Comparison of ENCODE assay signal across 18 mouse cellular contexts in the genomic region with DNA sequence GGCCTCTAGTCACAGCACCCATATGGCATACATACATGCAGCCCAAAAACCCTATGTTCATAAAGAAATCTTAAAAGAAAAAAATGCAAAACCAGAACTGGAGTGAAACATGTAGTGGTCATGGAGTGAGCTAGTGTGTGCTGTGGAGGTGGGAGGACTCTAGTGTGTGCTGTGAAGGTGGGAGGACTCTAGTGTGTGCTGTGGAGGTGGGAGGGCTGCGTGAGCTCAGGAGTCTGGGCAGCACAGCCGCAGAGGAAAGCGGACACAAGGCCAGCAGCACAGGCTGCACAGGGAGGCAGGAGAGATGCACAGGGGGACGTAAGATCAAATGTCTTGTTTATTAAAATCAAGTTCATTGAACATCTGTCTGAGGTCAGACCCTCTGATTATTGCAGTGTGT. TPM values are rescaled to one million over a fixed set of nuclear protein-coding genes. Genes with fewer than 3 reads are reported as not detected.
A peak's percentile ranks its signal among the peaks of the same experiment; 100 is the strongest.
DNase-seq lines count a peak whose midpoint lies in the region; ATAC-seq and TF ChIP-seq lines count a peak whose summit lies in the region.
"Had no signal": no experiment of that assay in that cellular context is flagged by ENCODE, and none has a peak within 500 bp of the region (broad histone marks: within the 10 kb centered on the region; RNA-seq: fewer than 3 reads in every experiment).

No protein-coding gene starts in this region.

- TF ChIP-seq POLR2A in myocyte (IDR thresholded peaks at IDR 0.05; ENCODE audit: insufficient read length, low read depth) = peak; percentile 13

- H3K27ac ChIP-seq in heart, embryonic 12.5 days (ENCODE audit: poor library complexity, severe bottlenecking) = no peak overlapping the region
- no peak overlapping the region for H3K27ac ChIP-seq in midbrain, embryonic 13.5 days
- no peak overlapping the region for H3K27ac ChIP-seq in midbrain, embryonic 11.5 days (ENCODE audit: low read depth, low read length)
- H3K27ac ChIP-seq: embryonic facial prominence, embryonic 10.5 days; embryonic facial prominence, embryonic 12.5 days; forebrain, embryonic 13.5 days; forebrain, embryonic 15.5 days had no signal

- H3K4me2 ChIP-seq in heart, embryonic 12.5 days = no peak overlapping the region
- H3K4me2 ChIP-seq in midbrain, embryonic 13.5 days (replicated peaks) = no peak overlapping the region
- H3K4me2 ChIP-seq in midbrain, embryonic 11.5 days = no peak overlapping the region
- no peak overlapping the region for H3K4me2 ChIP-seq in myocyte (ENCODE audit: low read depth)
- H3K4me2 ChIP-seq: embryonic facial prominence, embryonic 12.5 days; forebrain, embryonic 13.5 days; forebrain, embryonic 15.5 days had no signal

- peak; percentile 72 for DNase-seq in heart, adult 11 months
- no peak for DNase-seq in midbrain, embryonic 11.5 days (ENCODE audit: low spot score, missing footprints)
- DNase-seq in brain, adult 2 months (ENCODE audit: low read depth, low spot score) = peak; percentile 52
- DNase-seq in lung, postnatal 4 days = no peak
- DNase-seq: adrenal gland, adult 2 months; adrenal gland, postnatal 10 days; adrenal gland, postnatal 25 days; cerebellum, adult 11-12 months; cerebellum, adult 9-10 months; cerebellum, postnatal 10 days; cerebellum, postnatal 25 days had no signal

- H3K4me1 ChIP-seq in heart, embryonic 12.5 days (replicated peaks) = peaks cover 16% of the 10 kb centered on the region
- no peaks in the 10 kb centered on the region for H3K4me1 ChIP-seq in midbrain, embryonic 13.5 days (replicated peaks)
- H3K4me1 ChIP-seq in midbrain, embryonic 11.5 days (ENCODE audit: control insufficient read depth, insufficient read depth, low read length) = no peaks in the 10 kb centered on the region
- H3K4me1 ChIP-seq: embryonic facial prominence, embryonic 10.5 days; embryonic facial prominence, embryonic 12.5 days; forebrain, embryonic 13.5 days had no signal

- H3K36me3 ChIP-seq in heart, embryonic 12.5 days = peaks cover 35% of the 10 kb centered on the region
- H3K36me3 ChIP-seq in midbrain, embryonic 13.5 days = peaks cover 38% of the 10 kb centered on the region
- H3K36me3 ChIP-seq in midbrain, embryonic 11.5 days (ENCODE audit: control insufficient read depth, insufficient read depth, low read length) = peaks cover 11% of the 10 kb centered on the region; the same call in 1 of the 2 replicates
- peaks cover 17% of the 10 kb centered on the region for H3K36me3 ChIP-seq in myocyte (ENCODE audit: control insufficient read depth, insufficient read depth)

- no peak for ATAC-seq in heart, embryonic 12.5 days (ENCODE audit: insufficient number of reproducible peaks, low FRiP score)
- ATAC-seq in midbrain, embryonic 13.5 days = 0 out of 2 replicates have a peak, but pooled peaks have one; percentile 53
- ATAC-seq in midbrain, embryonic 11.5 days (ENCODE audit: low FRiP score) = no peak
- ATAC-seq: forebrain, embryonic 13.5 days; forebrain, embryonic 15.5 days had no signal

- H3ac ChIP-seq in myocyte (ENCODE audit: control insufficient read depth, insufficient read length) = no peak overlapping the region

- no peaks in the 10 kb centered on the region for H3K9me3 ChIP-seq in heart, embryonic 12.5 days (replicated peaks)
- H3K9me3 ChIP-seq in midbrain, embryonic 13.5 days = no peaks in the 10 kb centered on the region
- no peaks in the 10 kb centered on the region for H3K9me3 ChIP-seq in midbrain, embryonic 11.5 days (ENCODE audit: control insufficient read depth, low read length)
- H3K9me3 ChIP-seq: embryonic facial prominence, embryonic 10.5 days; embryonic facial prominence, embryonic 12.5 days; forebrain, embryonic 13.5 days; forebrain, embryonic 15.5 days had no signal

- H3K4me3 ChIP-seq in heart, embryonic 12.5 days = no peak overlapping the region
- H3K4me3 ChIP-seq in midbrain, embryonic 13.5 days (replicated peaks) = no peak overlapping the region
- H3K4me3 ChIP-seq in midbrain, embryonic 11.5 days (ENCODE audit: low read depth, low read length) = no peak overlapping the region
- H3K4me3 ChIP-seq in myocyte = no peak overlapping the region
- H3K4me3 ChIP-seq: embryonic facial prominence, embryonic 10.5 days; embryonic facial prominence, embryonic 12.5 days; forebrain, embryonic 13.5 days; forebrain, embryonic 15.5 days had no signal

- no peaks in the 10 kb centered on the region for H3K27me3 ChIP-seq in heart, embryonic 12.5 days (replicated peaks)
- no peaks in the 10 kb centered on the region for H3K27me3 ChIP-seq in midbrain, embryonic 13.5 days
- no peaks in the 10 kb centered on the region for H3K27me3 ChIP-seq in midbrain, embryonic 11.5 days (ENCODE audit: control insufficient read depth, insufficient read depth, low read length)
- H3K27me3 ChIP-seq in myocyte (ENCODE audit: control insufficient read depth, insufficient read depth, insufficient read length) = no peaks in the 10 kb centered on the region
- H3K27me3 ChIP-seq: embryonic facial prominence, embryonic 12.5 days; forebrain, embryonic 13.5 days; forebrain, embryonic 15.5 days had no signal

- WGBS in heart, embryonic 12.5 days = 87% methylated on average over 4 of the region's 4 CpGs
- WGBS in midbrain, embryonic 13.5 days = 95% methylated on average over 4 of the region's 4 CpGs
- WGBS in midbrain, embryonic 11.5 days = 84% methylated on average over 4 of the region's 4 CpGs

- peaks cover 87% of the 10 kb centered on the region for H3K79me2 ChIP-seq in myocyte (ENCODE audit: control insufficient read depth, insufficient read depth)

- no peak overlapping the region for H3K9ac ChIP-seq in heart, embryonic 12.5 days
- no peak overlapping the region for H3K9ac ChIP-seq in midbrain, embryonic 13.5 days (replicated peaks)
- no peak overlapping the region for H3K9ac ChIP-seq in midbrain, embryonic 11.5 days (ENCODE audit: low read length)
- H3K9ac ChIP-seq: embryonic facial prominence, embryonic 12.5 days; forebrain, embryonic 13.5 days; forebrain, embryonic 15.5 days had no signal

TF ChIP-seq in myocyte, 11 proteins besides CTCF, POLR2A, EP300 and RAD21:
- no peak for TF ChIP-seq REST (IDR thresholded peaks at IDR 0.05; ENCODE audit: insufficient read depth, insufficient read length)
- TF ChIP-seq CEBPB (IDR thresholded peaks at IDR 0.05; ENCODE audit: insufficient read depth, poor library complexity, severe bottlenecking) = no peak
- no peak for TF ChIP-seq MYOG (IDR thresholded peaks at IDR 0.05; ENCODE audit: control insufficient read depth in 1 of 3, insufficient read depth in 1 of 3, insufficient read length in 2 of 3, low read depth in 2 of 3)
- TF ChIP-seq TCF12 (IDR thresholded peaks at IDR 0.05; ENCODE audit: insufficient read depth, poor library complexity, severe bottlenecking) = no peak
- no peak for TF ChIP-seq E2F4 (IDR thresholded peaks at IDR 0.05; ENCODE audit: insufficient read depth)
- TF ChIP-seq MAX (IDR thresholded peaks at IDR 0.05; ENCODE audit: low read depth) = no peak
- no peak for TF ChIP-seq POLR2AphosphoS2 (IDR thresholded peaks at IDR 0.05; ENCODE audit: insufficient read length, low read depth)
- no peak for TF ChIP-seq MYOD1 (IDR thresholded peaks at IDR 0.05; ENCODE audit: control insufficient read depth in 1 of 3, insufficient read length in 2 of 3, low read depth in 2 of 3)
- no peak for TF ChIP-seq USF1 (IDR thresholded peaks at IDR 0.05; ENCODE audit: low read depth)
- no peak for TF ChIP-seq TCF3 (IDR thresholded peaks at IDR 0.05; ENCODE audit: insufficient read length, low read depth)
- TF ChIP-seq SRF (IDR thresholded peaks at IDR 0.05; ENCODE audit: control insufficient read depth, insufficient read length, low read depth) = no peak
TF ChIP-seq in myocyte: peak in this region for 0.

RNA-seq across cellular contexts. Expression of gene Tulp4, which starts 17.5 kb away (rescaled TPM):
- 48.9 and 59.4 TPM in 2 replicates for polyA plus RNA-seq in heart, embryonic 12.5 days (2016; fragmentation: Nextera tagmentation; extraction: Ambion mirVana)
- polyA plus RNA-seq in midbrain, embryonic 13.5 days (2015; fragmentation: Nextera tagmentation; extraction: Ambion mirVana) = 154 and 171 TPM in 2 replicates
- 97.4 and 104 TPM in 2 replicates for polyA plus RNA-seq in midbrain, embryonic 11.5 days (2014; fragmentation: Nextera tagmentation; extraction: Ambion mirVana)
- polyA plus RNA-seq in myocyte (2012; fragmentation: generic; extraction: Trizol) = 56.4 TPM

RNA-seq across cellular contexts. Expression of gene Gtf2h5, which starts 44.2 kb away (rescaled TPM):
- polyA plus RNA-seq in heart, embryonic 12.5 days (2016; fragmentation: Nextera tagmentation; extraction: Ambion mirVana) = 142 and 147 TPM in 2 replicates
- polyA plus RNA-seq in midbrain, embryonic 13.5 days (2015; fragmentation: Nextera tagmentation; extraction: Ambion mirVana) = 202 and 216 TPM in 2 replicates
- 169 and 171 TPM in 2 replicates for polyA plus RNA-seq in midbrain, embryonic 11.5 days (2014; fragmentation: Nextera tagmentation; extraction: Ambion mirVana)
- polyA plus RNA-seq in myocyte (2012; fragmentation: generic; extraction: Trizol) = 72.8 TPM

RNA-seq across cellular contexts. Expression of gene Serac1, which starts 44.2 kb away (rescaled TPM):
- polyA plus RNA-seq in heart, embryonic 12.5 days (2016; fragmentation: Nextera tagmentation; extraction: Ambion mirVana) = 5.1 and 5.7 TPM in 2 replicates
- polyA plus RNA-seq in midbrain, embryonic 13.5 days (2015; fragmentation: Nextera tagmentation; extraction: Ambion mirVana) = 10.9 and 11.4 TPM in 2 replicates
- 7.7 and 7.9 TPM in 2 replicates for polyA plus RNA-seq in midbrain, embryonic 11.5 days (2014; fragmentation: Nextera tagmentation; extraction: Ambion mirVana)
- polyA plus RNA-seq in myocyte (2012; fragmentation: generic; extraction: Trizol) = 3.5 TPM

Comparison
In these comparisons a context has a peak if more than half of its experiments do, and no peak if none do; other contexts are left out.
1. DNase-seq: peak in heart, adult 11 months (single experiment) and brain, adult 2 months (single experiment); none in midbrain, embryonic 11.5 days (single experiment) and lung, postnatal 4 days (0 of 2).